Mouse (Mus musculus) neural tube, embryonic 12.5 days (tissue): ENCODE data around the gene Neu3. TPM values are rescaled to one million over a fixed set of nuclear protein-coding genes. Genes with fewer than 3 reads are reported as not detected.

ENCODE experiments used
- ATAC-seq: fragments of 200-750 bp; cut with Nextera tagmentation; 2 replicates; pipeline ENCODE4 v1.8.0; 2017; ENCODE audit warnings: low read depth, mild to moderate bottlenecking, moderate TSS enrichment, moderate library complexity; ENCODE audit not compliant: low FRiP score
- H3K27ac ChIP-seq: fragments of 300-500 bp; sonication (generic); 2 replicates; pipeline ENCODE4 v1.5.1; 2016
- H3K27me3 ChIP-seq: fragments of 300-500 bp; sonication (generic); replicated peaks from 2 replicates; pipeline ENCODE4 v1.6.1; 2016; ENCODE audit warnings: mild to moderate bottlenecking
- H3K36me3 ChIP-seq: fragments of 300-500 bp; sonication (generic); 2 replicates; pipeline ENCODE4 v1.6.1; 2016; ENCODE audit warnings: mild to moderate bottlenecking
- H3K4me1 ChIP-seq: fragments of 300-500 bp; sonication (generic); 2 replicates; pipeline ENCODE4 v1.6.1; 2016
- H3K4me2 ChIP-seq: fragments of 300-500 bp; sonication (generic); replicated peaks from 2 replicates; pipeline ENCODE4 v1.6.1; 2016; ENCODE audit warnings: mild to moderate bottlenecking
- H3K4me3 ChIP-seq: fragments of 300-500 bp; sonication (generic); 2 replicates; pipeline ENCODE4 v1.5.1; 2016
- H3K9ac ChIP-seq: fragments of 300-500 bp; sonication (generic); 2 replicates; pipeline ENCODE4 v1.6.1; 2016; ENCODE audit warnings: mild to moderate bottlenecking
- H3K9me3 ChIP-seq: fragments of 300-500 bp; sonication (generic); 2 replicates; pipeline ENCODE4 v1.6.1; 2016; ENCODE audit warnings: mild to moderate bottlenecking
- WGBS: fragments of 180-500 bp; shearing (Covaris S2); methylation state at CpG from one replicate; pipeline ENCODE4 v1.1.7; 2016; 5-methylcytosine and 5-hydroxymethylcytosine counted together
- polyA plus RNA-seq: library from polyadenylated mRNA; unstranded; fragments of >200 nt; fragmentation: Nextera tagmentation; extraction: Ambion mirVana; gene quantifications from 2 replicates; pipeline ENCODE4 v1.2.1, GENCODE M21; 2016

Neu3 gene
- polyA plus RNA-seq, 1 experiment from 2014 or later: 2.2 TPM

- H3K27me3 ChIP-seq: no peaks in the 10 kb centered on the region
- peaks cover 11% of the 10 kb centered on the region for H3K4me1 ChIP-seq
- no peak for ATAC-seq
- 92% methylated on average over 4 of the region's 4 CpGs for WGBS
- no peak overlapping the region for H3K4me3 ChIP-seq
- no peak overlapping the region for H3K27ac ChIP-seq
- H3K4me2 ChIP-seq: no peak overlapping the region
- no peak overlapping the region for H3K9ac ChIP-seq
- H3K36me3 ChIP-seq: peaks cover 25% of the 10 kb centered on the region
- H3K9me3 ChIP-seq: no peaks in the 10 kb centered on the region
These were observed 26.1 kb upstream of the Neu3 start for GRCm38 (mm10) chr7:99854311-99854710.

- Histone ChIP-seq H3K4me2 (no peak overlapping the region), H3K4me3 (no peak overlapping the region), H3K9ac (no peak overlapping the region), H3K9me3 (no peaks in the 10 kb centered on the region), H3K27ac (no peak overlapping the region), H3K27me3 (no peaks in the 10 kb centered on the region), H3K4me1 (peaks cover 11% of the 10 kb centered on the region), H3K36me3 (peaks cover 32% of the 10 kb centered on the region)
- WGBS: 85% methylated on average over 7 of the region's 7 CpGs
- no peak for ATAC-seq
These were observed 25.1 kb upstream of the Neu3 start for GRCm38 (mm10) chr7:99853350-99853749.

GRCm38 (mm10) chr7:99851618-99852017 is 23.4 kb upstream of the Neu3 start:
- ATAC-seq: no peak
- no peak overlapping the region for H3K4me3 ChIP-seq
- peaks cover 43% of the 10 kb centered on the region for H3K36me3 ChIP-seq
- no peak overlapping the region for H3K4me2 ChIP-seq
- no peaks in the 10 kb centered on the region for H3K9me3 ChIP-seq
- no peak overlapping the region for H3K27ac ChIP-seq
- H3K27me3 ChIP-seq: no peaks in the 10 kb centered on the region
- H3K9ac ChIP-seq: no peak overlapping the region
- H3K4me1 ChIP-seq: peaks cover under 1% of the 10 kb centered on the region; the same call in 1 of the 2 replicates
- WGBS: 90% methylated on average over 6 of the region's 6 CpGs

GRCm38 (mm10) chr7:99851121-99851520 is 22.9 kb upstream of the Neu3 start:
- no peaks in the 10 kb centered on the region for H3K9me3 ChIP-seq
- peaks cover 43% of the 10 kb centered on the region for H3K36me3 ChIP-seq
- H3K27ac ChIP-seq: 0 out of 2 replicates have a peak overlapping the region, but pooled peaks have one; percentile 7
- no peak overlapping the region for H3K4me3 ChIP-seq
- WGBS: 64% methylated on average over 1 of the region's 1 CpGs
- no peaks in the 10 kb centered on the region for H3K27me3 ChIP-seq
- no peak overlapping the region for H3K4me2 ChIP-seq
- no peaks in the 10 kb centered on the region for H3K4me1 ChIP-seq
- no peak for ATAC-seq
- H3K9ac ChIP-seq: no peak overlapping the region

- Histone ChIP-seq H3K36me3 (peaks cover 48% of the 10 kb centered on the region), H3K4me1 (no peaks in the 10 kb centered on the region), H3K27me3 (no peaks in the 10 kb centered on the region), H3K4me3 (no peak overlapping the region), H3K27ac (no peak overlapping the region), H3K9me3 (no peaks in the 10 kb centered on the region), H3K9ac (no peak overlapping the region), H3K4me2 (no peak overlapping the region)
- 91% methylated on average over 5 of the region's 5 CpGs for WGBS
- no peak for ATAC-seq
These were observed 22.3 kb upstream of the Neu3 start for GRCm38 (mm10) chr7:99850534-99850933.

GRCm38 (mm10) chr7:99845533-99846236 is 17.5 kb upstream of the Neu3 start:
- Histone ChIP-seq H3K4me2 (no peak overlapping the region), H3K27me3 (no peaks in the 10 kb centered on the region), H3K9me3 (no peaks in the 10 kb centered on the region), H3K36me3 (peaks cover 62% of the 10 kb centered on the region), H3K4me3 (no peak overlapping the region), H3K27ac (no peak overlapping the region), H3K4me1 (no peaks in the 10 kb centered on the region), H3K9ac (no peak overlapping the region)
- WGBS: 96% methylated on average over 8 of the region's 8 CpGs
- no peak for ATAC-seq

GRCm38 (mm10) chr7:99838241-99838640 is 10.0 kb upstream of the Neu3 start:
- no peak for ATAC-seq
- H3K9ac ChIP-seq: no peak overlapping the region
- H3K4me2 ChIP-seq: no peak overlapping the region
- no peak overlapping the region for H3K27ac ChIP-seq
- peaks cover 63% of the 10 kb centered on the region for H3K36me3 ChIP-seq
- WGBS: 93% methylated on average over 3 of the region's 3 CpGs
- H3K4me1 ChIP-seq: no peaks in the 10 kb centered on the region
- no peaks in the 10 kb centered on the region for H3K9me3 ChIP-seq
- no peaks in the 10 kb centered on the region for H3K27me3 ChIP-seq
- no peak overlapping the region for H3K4me3 ChIP-seq

- Histone ChIP-seq H3K9ac (no peak overlapping the region), H3K4me2 (no peak overlapping the region), H3K27ac (no peak overlapping the region), H3K9me3 (no peaks in the 10 kb centered on the region), H3K4me3 (no peak overlapping the region), H3K27me3 (no peaks in the 10 kb centered on the region), H3K4me1 (no peaks in the 10 kb centered on the region), H3K36me3 (peaks cover 56% of the 10 kb centered on the region)
- WGBS: 92% methylated on average over 6 of the region's 6 CpGs
- ATAC-seq: no peak
These were observed 9.3 kb upstream of the Neu3 start for GRCm38 (mm10) chr7:99837358-99838071.

GRCm38 (mm10) chr7:99836781-99837180 is 8.6 kb upstream of the Neu3 start:
- Histone ChIP-seq H3K9me3 (no peaks in the 10 kb centered on the region), H3K36me3 (peaks cover 49% of the 10 kb centered on the region), H3K4me2 (no peak overlapping the region), H3K4me1 (no peaks in the 10 kb centered on the region), H3K27ac (no peak overlapping the region), H3K4me3 (no peak overlapping the region), H3K27me3 (no peaks in the 10 kb centered on the region), H3K9ac (no peak overlapping the region)
- 81% methylated on average over 4 of the region's 4 CpGs for WGBS
- no peak for ATAC-seq

- WGBS: 92% methylated on average over 5 of the region's 5 CpGs
- Histone ChIP-seq H3K27me3 (no peaks in the 10 kb centered on the region), H3K4me2 (no peak overlapping the region), H3K36me3 (peaks cover 29% of the 10 kb centered on the region), H3K27ac (no peak overlapping the region), H3K4me1 (no peaks in the 10 kb centered on the region), H3K9ac (no peak overlapping the region), H3K9me3 (no peaks in the 10 kb centered on the region), H3K4me3 (no peak overlapping the region)
- ATAC-seq: no peak
These were observed 6.2 kb upstream of the Neu3 start for GRCm38 (mm10) chr7:99834314-99834853.

- no peak for ATAC-seq
- 98% methylated on average over 2 of the region's 2 CpGs for WGBS
- Histone ChIP-seq H3K4me3 (no peak overlapping the region), H3K27me3 (no peaks in the 10 kb centered on the region), H3K4me2 (no peak overlapping the region), H3K27ac (no peak overlapping the region), H3K9me3 (no peaks in the 10 kb centered on the region), H3K4me1 (no peaks in the 10 kb centered on the region), H3K36me3 (peaks cover 25% of the 10 kb centered on the region), H3K9ac (no peak overlapping the region)
These were observed 5.6 kb upstream of the Neu3 start for GRCm38 (mm10) chr7:99833846-99834222.

- Histone ChIP-seq H3K4me3 (no peak overlapping the region), H3K4me1 (no peaks in the 10 kb centered on the region), H3K4me2 (no peak overlapping the region), H3K9me3 (no peaks in the 10 kb centered on the region), H3K27ac (no peak overlapping the region), H3K9ac (no peak overlapping the region), H3K36me3 (peaks cover 20% of the 10 kb centered on the region), H3K27me3 (no peaks in the 10 kb centered on the region)
- no peak for ATAC-seq
- 87% methylated on average over 5 of the region's 5 CpGs for WGBS
These were observed 5.1 kb upstream of the Neu3 start for GRCm38 (mm10) chr7:99833115-99833845.
